Mouse (Mus musculus): Measurements from ENCODE around the gene Fntb. TPM values are rescaled to one million over a fixed set of nuclear protein-coding genes. Genes with fewer than 3 reads are reported as not detected.

The Fntb gene
- polyA plus RNA-seq, 1 experiment from 2014 or later: 26.0 TPM

DNA sequence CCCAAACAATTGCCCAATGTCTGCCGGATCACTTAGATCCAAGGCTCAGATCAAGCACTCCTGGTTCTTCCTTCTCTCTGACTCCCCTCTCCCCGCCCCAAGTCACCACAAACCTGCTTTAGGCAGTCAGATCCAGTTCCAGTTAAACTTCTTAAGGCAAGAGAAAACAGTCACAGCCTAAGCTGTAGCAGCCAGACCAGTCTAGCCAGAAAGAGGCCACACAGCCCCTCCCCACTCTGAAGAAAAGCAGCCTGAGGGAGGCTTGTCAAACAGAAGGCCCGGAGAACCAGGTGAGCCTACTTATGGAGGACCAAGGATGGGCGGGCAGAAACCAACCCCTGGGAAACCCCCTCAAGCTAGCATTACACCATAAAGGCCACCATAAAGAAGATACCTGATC is 52.7 kb downstream of the Fntb start:
- ATAC-seq (replicated peaks; ENCODE audit: extremely low read depth, insufficient read depth, low FRiP score): no peak

DNA sequence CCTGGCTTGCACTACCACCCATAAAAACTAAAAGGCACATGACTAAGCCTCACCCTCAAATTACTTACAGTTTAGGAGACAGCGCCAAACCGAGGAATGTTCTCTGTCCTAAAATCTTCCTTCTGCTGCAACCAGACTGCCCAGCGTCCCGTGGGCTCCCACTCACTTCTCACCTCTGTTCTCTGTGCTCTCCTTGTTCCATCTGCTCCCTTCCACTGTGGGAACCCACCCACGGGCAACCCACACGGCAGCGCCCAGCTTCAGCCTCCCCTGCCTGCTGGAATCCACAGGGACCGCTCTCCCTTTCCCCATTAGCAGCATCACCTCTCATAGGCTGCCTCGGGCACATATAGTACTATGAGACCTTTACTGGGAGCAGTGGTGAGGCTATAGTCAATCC is 53.5 kb downstream of the Fntb start:
- no peaks in the 10 kb centered on the region for H3K36me3 ChIP-seq (ENCODE audit: control insufficient read depth, insufficient read depth)
- H3K9me3 ChIP-seq (replicated peaks; ENCODE audit: control insufficient read depth, low read length): no peaks in the 10 kb centered on the region
- H3K27ac ChIP-seq (ENCODE audit: low read length): no peak overlapping the region
- H3K9ac ChIP-seq (ENCODE audit: low read length): no peak overlapping the region
- H3K4me2 ChIP-seq (ENCODE audit: low read depth, low read length): no peak overlapping the region
- H3K4me1 ChIP-seq (ENCODE audit: control insufficient read depth, insufficient read depth, low read length): no peaks in the 10 kb centered on the region
- ATAC-seq (replicated peaks; ENCODE audit: extremely low read depth, insufficient read depth, low FRiP score): no peak
- 81% methylated on average over 9 of the region's 9 CpGs for WGBS
- H3K4me3 ChIP-seq (ENCODE audit: low read length): no peak overlapping the region
- peaks cover 17% of the 10 kb centered on the region for H3K27me3 ChIP-seq (ENCODE audit: control insufficient read depth, insufficient read depth, low read length)

More for the DNA sequence above, 52.7 kb downstream of the Fntb start:
- Histone ChIP-seq H3K4me2 (ENCODE audit: low read depth, low read length) (no peak overlapping the region), H3K27me3 (ENCODE audit: control insufficient read depth, insufficient read depth, low read length) (peaks cover 15% of the 10 kb centered on the region), H3K4me3 (ENCODE audit: low read length) (no peak overlapping the region), H3K27ac (ENCODE audit: low read length) (no peak overlapping the region), H3K9ac (ENCODE audit: low read length) (no peak overlapping the region), H3K4me1 (ENCODE audit: control insufficient read depth, insufficient read depth, low read length) (no peaks in the 10 kb centered on the region), H3K9me3 (replicated peaks; ENCODE audit: control insufficient read depth, low read length) (no peaks in the 10 kb centered on the region), H3K36me3 (ENCODE audit: control insufficient read depth, insufficient read depth) (no peaks in the 10 kb centered on the region)
- WGBS: 73% methylated on average over 4 of the region's 4 CpGs

DNA sequence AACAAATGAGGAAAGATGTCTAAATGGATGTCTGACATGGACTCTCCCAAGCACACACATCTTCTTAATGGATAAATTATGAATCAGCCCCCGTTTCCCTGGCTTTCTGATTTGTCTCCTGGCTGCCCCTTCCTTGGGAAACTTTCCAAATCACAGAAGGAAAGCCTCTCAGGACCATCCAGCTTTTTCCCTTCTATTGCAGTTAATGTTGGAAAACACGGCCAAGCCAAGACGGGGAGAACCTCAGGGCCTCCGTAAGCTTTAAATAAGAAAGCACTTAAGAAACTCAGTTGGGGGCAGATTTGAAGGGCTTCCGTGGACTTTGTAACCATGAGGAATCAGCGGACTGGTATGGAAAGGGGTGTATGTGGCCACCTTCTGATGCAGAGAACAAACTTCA is 54.4 kb downstream of the Fntb start:
- H3K9ac ChIP-seq (ENCODE audit: low read length): no peak overlapping the region
- H3K4me3 ChIP-seq (ENCODE audit: low read length): no peak overlapping the region
- H3K4me1 ChIP-seq (ENCODE audit: control insufficient read depth, insufficient read depth, low read length): no peaks in the 10 kb centered on the region
- no peak overlapping the region for H3K4me2 ChIP-seq (ENCODE audit: low read depth, low read length)
- no peaks in the 10 kb centered on the region for H3K9me3 ChIP-seq (replicated peaks; ENCODE audit: control insufficient read depth, low read length)
- 66% methylated on average over 6 of the region's 6 CpGs for WGBS
- no peak for ATAC-seq (replicated peaks; ENCODE audit: extremely low read depth, insufficient read depth, low FRiP score)
- H3K36me3 ChIP-seq (ENCODE audit: control insufficient read depth, insufficient read depth): no peaks in the 10 kb centered on the region
- H3K27ac ChIP-seq (ENCODE audit: low read length): no peak overlapping the region
- peaks cover 19% of the 10 kb centered on the region for H3K27me3 ChIP-seq (ENCODE audit: control insufficient read depth, insufficient read depth, low read length)

DNA sequence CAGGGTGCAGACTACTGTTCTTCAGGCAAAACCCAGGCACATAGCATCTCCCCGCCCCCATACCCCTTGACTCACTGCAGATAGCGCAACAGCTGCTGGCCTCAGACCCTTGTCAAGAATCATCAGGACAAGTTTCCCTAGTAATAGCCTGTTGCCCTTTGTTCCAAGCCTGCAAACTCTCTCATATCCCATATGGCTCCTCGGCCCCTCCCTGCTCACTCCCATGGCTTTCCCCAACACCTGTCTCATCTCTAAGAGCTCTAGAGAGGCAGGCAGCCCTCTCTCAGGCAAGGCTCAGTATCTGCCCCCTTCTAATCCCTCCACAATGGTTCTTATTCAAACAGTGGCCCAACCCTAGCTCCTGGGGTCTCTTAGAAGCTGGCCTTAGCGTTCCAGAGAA is 55.2 kb downstream of the Fntb start:
- Histone ChIP-seq H3K36me3 (ENCODE audit: control insufficient read depth, insufficient read depth) (no peaks in the 10 kb centered on the region), H3K9ac (ENCODE audit: low read length) (no peak overlapping the region), H3K4me2 (ENCODE audit: low read depth, low read length) (no peak overlapping the region; the same call in 1 of the 2 replicates), H3K9me3 (replicated peaks; ENCODE audit: control insufficient read depth, low read length) (no peaks in the 10 kb centered on the region), H3K27me3 (ENCODE audit: control insufficient read depth, insufficient read depth, low read length) (peaks cover 24% of the 10 kb centered on the region), H3K27ac (ENCODE audit: low read length) (no peak overlapping the region), H3K4me1 (ENCODE audit: control insufficient read depth, insufficient read depth, low read length) (no peaks in the 10 kb centered on the region), H3K4me3 (ENCODE audit: low read length) (no peak overlapping the region)
- no peak for ATAC-seq (replicated peaks; ENCODE audit: extremely low read depth, insufficient read depth, low FRiP score)
- WGBS: 61% methylated on average over 4 of the region's 4 CpGs

DNA sequence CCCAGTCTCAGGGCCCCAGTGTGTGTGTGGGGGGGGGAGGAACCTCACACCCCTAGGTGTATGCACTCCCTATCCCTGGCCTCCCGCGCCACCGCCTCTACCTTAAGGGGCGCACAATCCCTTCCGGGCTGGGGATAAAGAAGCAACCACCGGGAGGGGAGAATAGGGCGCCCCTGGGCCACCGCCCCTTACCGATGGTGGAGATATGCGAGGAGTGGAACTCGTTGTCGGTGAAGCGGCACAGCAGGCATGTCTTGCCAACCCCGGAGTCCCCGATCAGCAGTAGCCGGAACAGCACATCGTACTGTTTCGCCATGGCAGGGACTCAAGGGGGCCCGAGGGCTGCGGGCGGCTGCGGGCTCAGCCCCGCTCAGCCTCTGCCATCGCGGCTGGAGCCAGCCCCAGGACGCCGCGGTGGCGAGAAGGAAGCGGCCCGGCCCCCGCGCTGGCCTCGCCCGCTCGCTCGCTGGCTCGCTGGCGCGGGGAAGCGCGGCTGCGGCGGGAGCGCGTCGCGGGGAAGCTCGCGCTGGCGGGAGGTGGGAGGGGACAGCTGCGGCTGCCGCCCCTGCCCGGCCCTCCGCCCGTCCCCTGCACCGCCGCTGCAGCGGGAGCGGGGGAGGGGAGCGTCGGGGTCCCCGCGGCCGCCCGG is 56.7 kb downstream of the Fntb start:
- no peaks in the 10 kb centered on the region for H3K4me1 ChIP-seq (ENCODE audit: control insufficient read depth, insufficient read depth, low read length)
- H3K9ac ChIP-seq (ENCODE audit: low read length): peak overlapping the region; percentile 80
- peaks cover 24% of the 10 kb centered on the region for H3K27me3 ChIP-seq (ENCODE audit: control insufficient read depth, insufficient read depth, low read length)
- no peaks in the 10 kb centered on the region for H3K9me3 ChIP-seq (replicated peaks; ENCODE audit: control insufficient read depth, low read length)
- no peak overlapping the region for H3K27ac ChIP-seq (ENCODE audit: low read length)
- peak overlapping the region; percentile 84 for H3K4me2 ChIP-seq (ENCODE audit: low read depth, low read length)
- peak; percentile 43; the same call in 1 of the 2 replicates for ATAC-seq (replicated peaks; ENCODE audit: extremely low read depth, insufficient read depth, low FRiP score)
- peak overlapping the region; percentile 72 for H3K4me3 ChIP-seq (ENCODE audit: low read length)
- WGBS: 2% methylated on average over 60 of the region's 66 CpGs
- H3K36me3 ChIP-seq (ENCODE audit: control insufficient read depth, insufficient read depth): no peaks in the 10 kb centered on the region

DNA sequence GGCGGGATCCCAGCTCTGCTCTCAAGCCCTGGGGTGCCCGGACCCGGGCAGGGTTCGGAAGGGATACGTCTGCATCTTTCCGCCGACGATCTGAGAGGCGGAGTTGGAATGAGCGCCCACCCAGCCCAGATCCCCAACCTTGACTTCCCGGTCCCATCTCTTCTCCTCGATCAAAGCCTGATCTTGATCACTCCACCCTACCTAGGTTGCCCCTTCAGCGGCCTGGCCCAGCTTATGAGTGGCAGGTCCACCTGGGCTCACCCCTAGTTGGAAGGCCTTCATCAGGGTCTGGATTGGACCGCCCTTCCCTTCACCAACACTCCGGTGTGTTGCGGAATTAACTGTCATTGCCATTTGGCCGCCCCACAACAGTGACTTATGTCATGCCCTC is 57.3 kb downstream of the Fntb start, which contains the start of gene Rab15:
TSS of gene Rab15 (minus strand) at position 258 of the 391 bp plus-strand sequence.
- H3K27me3 ChIP-seq (ENCODE audit: control insufficient read depth, insufficient read depth, low read length): peaks cover 24% of the 10 kb centered on the region
- WGBS: 8% methylated on average over 17 of the region's 17 CpGs
- no peak within 1 kb of the TSS for H3K27ac ChIP-seq (ENCODE audit: low read length)
- H3K4me1 ChIP-seq (ENCODE audit: control insufficient read depth, insufficient read depth, low read length): no peaks in the 10 kb centered on the region
- H3K36me3 ChIP-seq (ENCODE audit: control insufficient read depth, insufficient read depth): no peaks in the 10 kb centered on the region
- H3K9ac ChIP-seq (ENCODE audit: low read length): peak within 1 kb of the TSS; percentile 80
- no peaks in the 10 kb centered on the region for H3K9me3 ChIP-seq (replicated peaks; ENCODE audit: control insufficient read depth, low read length)
- H3K4me2 ChIP-seq (ENCODE audit: low read depth, low read length): peak within 1 kb of the TSS; percentile 84
- 0 out of 2 replicates have a peak, but pooled peaks have one; percentile 7 for ATAC-seq (replicated peaks; ENCODE audit: extremely low read depth, insufficient read depth, low FRiP score)
- H3K4me3 ChIP-seq (ENCODE audit: low read length): peak within 1 kb of the TSS; percentile 72

DNA sequence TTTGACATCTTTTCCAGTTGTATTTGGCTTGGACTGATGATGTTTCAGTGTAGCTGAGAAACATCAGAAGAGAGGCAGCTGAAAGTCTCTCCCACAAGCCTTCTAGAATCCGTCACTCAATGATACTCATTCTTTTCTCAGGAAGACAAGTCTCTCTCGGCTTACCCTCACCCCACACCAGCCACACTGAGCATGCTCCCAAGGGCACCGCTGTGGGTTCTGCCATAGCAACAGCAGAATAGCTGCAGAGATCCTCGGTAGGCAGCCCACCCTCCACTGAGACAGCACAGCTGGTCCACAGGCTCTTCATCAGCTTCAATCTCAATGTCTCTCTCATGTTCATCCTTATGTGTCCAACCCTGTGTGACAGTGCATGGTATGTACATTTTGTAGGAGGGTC is 59.9 kb downstream of the Fntb start:
- H3K9ac ChIP-seq (ENCODE audit: low read length): no peak overlapping the region
- 63% methylated on average over 4 of the region's 4 CpGs for WGBS
- H3K9me3 ChIP-seq (replicated peaks; ENCODE audit: control insufficient read depth, low read length): no peaks in the 10 kb centered on the region
- no peak for ATAC-seq (replicated peaks; ENCODE audit: extremely low read depth, insufficient read depth, low FRiP score)
- H3K4me2 ChIP-seq (ENCODE audit: low read depth, low read length): no peak overlapping the region
- peaks cover 20% of the 10 kb centered on the region for H3K27me3 ChIP-seq (ENCODE audit: control insufficient read depth, insufficient read depth, low read length)
- no peak overlapping the region for H3K4me3 ChIP-seq (ENCODE audit: low read length)
- no peaks in the 10 kb centered on the region for H3K36me3 ChIP-seq (ENCODE audit: control insufficient read depth, insufficient read depth)
- no peak overlapping the region for H3K27ac ChIP-seq (ENCODE audit: low read length)
- no peaks in the 10 kb centered on the region for H3K4me1 ChIP-seq (ENCODE audit: control insufficient read depth, insufficient read depth, low read length)

DNA sequence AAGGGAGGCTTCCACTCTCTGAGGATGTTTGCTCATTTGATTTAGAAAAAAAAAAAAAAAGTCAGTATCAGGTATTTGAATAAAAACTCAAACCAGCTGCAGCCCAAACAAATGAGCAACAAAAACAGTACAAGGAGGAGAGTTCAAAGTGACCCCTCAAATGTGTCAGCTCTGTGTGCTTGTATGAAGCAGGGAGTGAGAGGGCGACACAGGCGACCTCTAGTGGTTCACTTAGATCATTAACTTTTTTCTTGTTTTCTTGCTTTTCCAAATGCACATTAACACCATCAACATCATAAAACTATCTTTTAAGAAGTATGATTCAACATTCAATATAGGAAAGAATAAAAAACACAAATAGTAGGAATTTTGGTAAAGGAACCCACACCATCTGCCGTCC is 67.3 kb downstream of the Fntb start:
- Histone ChIP-seq H3K4me1 (ENCODE audit: control insufficient read depth, insufficient read depth, low read length) (no peaks in the 10 kb centered on the region), H3K9me3 (replicated peaks; ENCODE audit: control insufficient read depth, low read length) (no peaks in the 10 kb centered on the region), H3K27ac (ENCODE audit: low read length) (no peak overlapping the region), H3K9ac (ENCODE audit: low read length) (no peak overlapping the region), H3K4me2 (ENCODE audit: low read depth, low read length) (no peak overlapping the region), H3K27me3 (ENCODE audit: control insufficient read depth, insufficient read depth, low read length) (no peaks in the 10 kb centered on the region), H3K36me3 (ENCODE audit: control insufficient read depth, insufficient read depth) (no peaks in the 10 kb centered on the region), H3K4me3 (ENCODE audit: low read length) (no peak overlapping the region)
- WGBS: 4% methylated on average over 3 of the region's 3 CpGs
- ATAC-seq (replicated peaks; ENCODE audit: extremely low read depth, insufficient read depth, low FRiP score): no peak

DNA sequence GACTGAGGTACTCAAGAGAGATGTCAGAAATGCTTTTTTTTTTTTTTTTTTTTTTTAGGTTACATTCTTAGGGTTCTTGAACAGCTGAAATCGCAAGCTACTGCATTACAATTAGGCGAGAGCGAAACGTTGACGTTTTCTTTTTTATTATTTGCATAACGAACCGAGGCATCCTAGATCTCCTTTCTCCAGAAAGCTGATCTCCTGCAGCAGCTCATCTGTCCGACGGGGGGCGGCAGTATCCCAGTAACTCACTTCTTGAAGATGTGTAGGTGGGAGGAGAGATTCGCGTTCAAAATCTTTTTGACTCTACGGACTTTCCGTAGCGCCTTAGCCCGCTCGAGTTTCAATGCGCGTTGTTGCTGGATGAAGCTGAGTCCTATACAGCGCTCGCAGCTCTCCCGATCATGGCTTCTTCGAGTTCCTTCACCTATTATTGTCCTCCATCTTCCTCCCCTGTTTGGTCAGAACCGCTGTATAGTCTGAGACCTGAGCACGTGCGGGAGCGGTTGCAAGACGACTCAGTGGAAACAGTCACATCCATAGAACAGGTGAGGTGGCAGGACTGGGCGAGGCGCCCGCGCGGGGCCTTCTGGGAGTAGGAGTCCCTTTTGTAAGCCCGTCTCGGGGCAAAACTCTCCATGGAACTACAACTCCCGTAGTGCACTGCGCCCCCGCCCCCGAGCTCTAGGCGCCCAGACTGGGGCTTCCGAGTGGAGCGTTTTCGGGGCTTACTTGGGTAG is 71.9 kb downstream of the Fntb start:
- no peaks in the 10 kb centered on the region for H3K36me3 ChIP-seq (ENCODE audit: control insufficient read depth, insufficient read depth)
- peak overlapping the region; percentile 72 for H3K27ac ChIP-seq (ENCODE audit: low read length)
- H3K4me2 ChIP-seq (ENCODE audit: low read depth, low read length): peak overlapping the region; percentile 90
- no peaks in the 10 kb centered on the region for H3K9me3 ChIP-seq (replicated peaks; ENCODE audit: control insufficient read depth, low read length)
- H3K4me1 ChIP-seq (ENCODE audit: control insufficient read depth, insufficient read depth, low read length): peaks cover 7% of the 10 kb centered on the region
- ATAC-seq (replicated peaks; ENCODE audit: extremely low read depth, insufficient read depth, low FRiP score): peak; percentile 99
- H3K27me3 ChIP-seq (ENCODE audit: control insufficient read depth, insufficient read depth, low read length): no peaks in the 10 kb centered on the region
- WGBS: under 1% methylated on average over 43 of the region's 43 CpGs
- H3K4me3 ChIP-seq (ENCODE audit: low read length): peak overlapping the region; percentile 90
- peak overlapping the region; percentile 89 for H3K9ac ChIP-seq (ENCODE audit: low read length)

All from heart, embryonic 16.5 days (tissue).